Mouse (Mus musculus) thymus, postnatal 14 days (tissue): Measurements from ENCODE around the gene Arhgap21.

Source experiments
- DNase-seq: peaks from one replicate; pipeline ENCODE4 v3.0.0; 2021

Gene Arhgap21

DNA sequence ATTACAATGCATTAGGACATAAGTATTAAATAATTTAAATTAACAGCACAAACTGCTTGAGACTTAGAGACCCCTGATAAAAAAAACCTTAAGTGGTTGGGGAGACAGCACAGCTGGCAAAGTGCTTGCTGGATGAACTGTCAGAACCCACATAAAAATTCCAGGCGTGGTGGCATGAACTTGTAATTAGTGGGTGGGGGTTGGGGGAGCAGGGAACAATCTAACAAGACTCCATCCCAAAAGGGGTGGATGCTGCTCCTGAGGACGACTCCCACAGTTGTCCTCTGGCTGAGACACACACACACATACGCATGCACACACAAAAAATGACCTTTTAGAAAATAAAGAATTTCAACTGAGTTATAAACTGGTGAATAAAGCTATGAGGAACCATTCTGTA lies 79.9 kb downstream of the Arhgap21 start:
- DNase-seq, result no peak

- no peak for DNase-seq
Measured at GRCm38 (mm10) chr2:20883288-20883687, 85.4 kb downstream of the Arhgap21 start.

- no peak for DNase-seq
Measured at GRCm38 (mm10) chr2:20879877-20880605, 88.6 kb downstream of the Arhgap21 start.

- no peak for DNase-seq
Measured at GRCm38 (mm10) chr2:20874621-20875020, 94.1 kb downstream of the Arhgap21 start.

DNA sequence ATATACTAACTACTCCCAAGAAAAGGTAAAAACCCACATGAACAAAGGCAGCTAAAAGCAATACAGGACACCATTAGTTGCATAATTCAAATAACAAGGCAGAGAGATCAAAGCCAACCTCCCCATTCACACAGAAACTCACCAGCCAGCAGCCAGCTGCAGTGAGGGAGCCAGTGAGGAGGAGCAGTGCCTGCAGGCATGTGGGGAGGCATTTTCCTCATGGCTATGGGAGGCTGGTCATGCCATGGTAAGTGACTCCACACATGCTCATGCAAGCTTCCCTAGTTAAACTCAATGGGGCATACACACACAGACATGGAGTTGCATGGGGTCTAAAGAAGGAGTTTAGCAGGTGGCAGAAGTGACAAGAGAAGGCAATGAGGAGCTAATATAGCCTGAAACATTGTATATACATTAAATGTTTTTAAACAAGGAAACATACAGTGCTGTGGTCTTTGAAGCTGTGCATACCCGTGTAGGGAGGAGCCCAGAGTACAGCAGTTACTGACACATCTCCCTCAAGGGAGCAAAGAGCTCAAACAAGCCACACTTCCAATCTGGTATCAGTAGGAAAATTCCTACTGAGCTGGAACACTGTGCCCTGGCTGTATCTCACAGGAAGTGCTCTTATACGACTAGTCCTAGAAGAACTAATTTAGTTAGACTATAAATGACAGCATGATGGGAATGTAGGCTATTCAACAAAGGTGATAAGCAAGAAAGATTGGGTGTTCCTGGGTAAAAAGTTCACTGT lies 99.3 kb downstream of the Arhgap21 start:
- no peak for DNase-seq

- DNase-seq, result no peak
Measured at GRCm38 (mm10) chr2:20868052-20868451, 100.6 kb downstream of the Arhgap21 start.

- DNase-seq, result no peak
Measured at GRCm38 (mm10) chr2:20865795-20866194, 102.9 kb downstream of the Arhgap21 start.

DNA sequence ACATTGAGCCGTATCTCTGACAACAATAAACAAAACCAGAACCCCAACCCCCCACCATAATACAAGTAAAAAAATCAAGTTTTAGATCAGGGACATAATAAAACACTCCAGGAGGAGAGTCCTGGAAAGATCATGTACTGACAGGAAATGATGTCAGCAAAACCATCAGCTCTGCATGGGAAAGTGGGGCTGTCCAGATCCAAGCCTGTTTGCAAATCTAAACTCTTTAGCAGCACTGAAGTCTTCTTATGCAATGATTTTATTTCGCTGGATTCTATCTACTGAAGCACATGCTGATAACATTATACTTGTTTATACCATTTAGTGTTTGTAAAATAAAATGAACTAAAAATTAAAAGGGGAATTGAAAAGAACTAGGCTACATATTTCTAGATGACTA lies 104.1 kb downstream of the Arhgap21 start:
- no peak for DNase-seq

DNA sequence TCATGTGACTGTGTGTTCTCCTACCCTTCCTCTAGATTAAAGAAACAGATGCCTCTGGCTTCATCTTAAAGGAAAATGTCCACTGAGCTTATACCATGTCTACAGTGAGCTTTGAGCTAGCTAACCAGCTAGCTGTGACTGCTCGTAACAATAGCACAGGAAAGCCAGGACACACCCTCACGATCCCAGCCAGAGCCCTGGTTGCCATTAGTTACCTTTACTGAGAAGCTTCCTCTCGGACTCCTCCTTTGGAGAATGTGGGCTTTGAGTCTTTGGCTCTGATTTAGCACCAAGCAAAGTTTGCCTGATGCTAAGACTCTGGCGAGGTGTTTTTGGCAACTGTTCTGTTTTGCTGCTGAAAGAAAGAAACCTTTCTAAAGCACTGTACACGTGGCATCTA lies 107.9 kb downstream of the Arhgap21 start:
- DNase-seq, result no peak

GRCm38 (mm10) chr2:20849346-20849745 lies 119.3 kb downstream of the Arhgap21 start:
- no peak for DNase-seq

DNA sequence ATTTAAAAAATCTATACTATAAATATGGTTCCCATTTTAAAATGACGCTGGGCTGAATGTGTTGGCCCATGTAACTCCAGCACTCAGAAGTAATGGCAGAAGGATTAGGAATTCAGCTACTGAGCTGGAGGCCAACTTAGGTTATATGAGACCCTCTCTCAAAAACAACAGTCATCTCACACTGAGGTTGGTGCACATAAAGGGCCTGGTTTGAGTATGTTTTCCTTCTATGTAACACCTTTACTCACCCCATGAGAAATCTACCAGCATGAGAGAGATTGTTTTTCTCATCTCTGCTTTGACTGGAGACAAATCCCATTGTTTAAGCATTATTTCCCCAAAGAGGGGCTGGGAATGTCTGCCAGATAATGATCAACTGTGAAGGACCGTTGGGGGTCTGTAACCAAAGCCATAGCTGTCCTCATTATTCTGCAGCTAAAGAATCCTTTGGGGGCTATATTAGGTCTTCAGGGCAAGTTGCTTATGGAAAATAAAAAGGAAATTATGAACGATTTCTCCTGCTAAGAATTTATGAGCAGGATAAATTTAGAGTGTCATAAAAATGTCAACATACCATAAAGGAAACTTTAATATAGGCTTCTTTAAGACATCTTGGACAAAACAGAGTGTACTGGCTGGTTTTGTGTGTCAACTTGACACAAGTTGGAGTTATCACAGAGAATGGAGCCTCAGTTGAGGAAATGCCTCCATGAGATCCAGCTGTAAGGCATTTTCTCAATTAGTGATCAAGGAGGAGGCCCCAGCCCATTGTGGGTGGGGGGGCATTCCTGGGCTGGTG lies 136.9 kb downstream of the Arhgap21 start:
- DNase-seq, result no peak

GRCm38 (mm10) chr2:20830882-20831281 lies 137.8 kb downstream of the Arhgap21 start:
- no peak for DNase-seq

DNA sequence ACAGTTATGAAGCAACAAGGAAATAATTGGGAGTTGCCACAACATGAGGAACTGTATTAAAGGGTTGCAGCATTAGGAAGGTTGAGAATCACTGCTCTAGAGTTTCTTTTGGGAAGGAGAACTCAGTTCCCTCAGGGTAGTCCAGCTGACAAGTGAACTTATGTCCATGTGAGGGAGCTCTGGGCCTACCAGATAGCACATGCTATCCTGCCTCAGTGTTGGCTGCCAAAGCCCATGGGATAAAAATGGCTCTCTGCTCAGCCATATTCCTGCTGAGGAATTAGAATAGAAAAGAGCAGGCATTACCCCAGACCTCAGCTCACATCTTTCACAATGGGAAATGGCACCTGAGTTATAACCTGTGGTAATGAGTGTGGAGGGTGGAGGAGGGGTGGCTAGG lies 142.4 kb downstream of the Arhgap21 start:
- no peak for DNase-seq

- DNase-seq, result no peak
Measured at GRCm38 (mm10) chr2:20818226-20818625, 150.5 kb downstream of the Arhgap21 start.

DNA sequence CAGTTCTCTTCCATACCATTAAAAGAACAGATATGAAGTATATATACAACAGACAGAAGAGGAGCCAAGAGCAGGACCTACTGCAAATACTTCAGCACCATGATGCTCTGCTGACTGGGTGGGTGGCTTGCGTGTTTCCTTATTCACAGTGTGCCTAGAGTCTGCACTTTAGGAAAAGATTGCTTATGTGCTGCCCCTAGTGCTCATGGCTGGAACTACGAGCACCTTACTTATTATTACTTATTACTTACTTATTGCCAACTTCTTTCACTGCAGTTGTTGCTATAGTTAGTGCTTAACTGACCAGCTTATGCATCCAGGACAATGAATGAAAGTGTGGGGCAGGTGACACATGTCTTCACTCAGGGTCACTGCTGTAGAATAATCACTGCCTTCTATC lies 154.7 kb downstream of the Arhgap21 start:
- no peak for DNase-seq

- DNase-seq, result no peak
Measured at GRCm38 (mm10) chr2:20811506-20811905, 157.2 kb downstream of the Arhgap21 start.

DNA sequence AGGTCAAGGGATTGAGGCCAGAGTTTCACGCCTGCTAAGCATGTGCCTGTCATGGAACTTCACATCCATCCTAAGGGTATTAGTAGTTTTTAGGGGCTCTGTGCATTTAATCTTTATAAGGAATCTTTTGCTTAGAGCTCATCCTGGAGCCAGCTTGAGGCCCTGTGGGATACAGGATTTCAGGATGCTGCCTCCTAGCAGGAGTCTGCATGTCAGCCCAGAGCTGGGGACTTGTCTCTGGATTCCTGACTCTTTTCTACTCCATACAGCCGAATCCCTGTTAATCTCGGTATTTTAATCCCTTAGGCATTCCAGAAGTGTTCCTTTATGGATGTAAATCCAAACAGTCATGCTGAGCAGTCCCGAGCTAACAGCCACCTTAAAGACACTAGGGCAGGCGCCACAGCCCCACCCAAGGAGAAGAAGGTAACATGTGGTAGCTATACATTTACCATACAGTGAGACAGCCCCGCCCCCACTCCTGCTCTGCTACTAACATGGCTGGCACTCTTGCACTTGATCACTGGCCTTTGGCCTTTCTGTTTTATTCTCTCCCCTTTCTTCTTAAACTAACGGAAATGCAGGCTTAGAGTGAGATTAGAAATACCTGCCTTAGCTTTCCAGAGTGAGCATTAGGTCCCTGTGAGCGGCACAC lies 167.3 kb downstream of the Arhgap21 start:
- DNase-seq, result no peak
